8 mouse cellular contexts compared by ENCODE assay signal in genomic region chr13:43479024-43479705, GRCm38 (mm10). TPM values are rescaled to one million over a fixed set of nuclear protein-coding genes. Genes with fewer than 3 reads are reported as not detected.
DNase-seq lines count a peak whose midpoint lies in the region; ATAC-seq and TF ChIP-seq lines count a peak whose summit lies in the region.

No protein-coding gene starts in this region.

- H3K4me3 ChIP-seq in heart, adult 2 months = peak overlapping the region; percentile 75
- H3K4me3 ChIP-seq in ES-Bruce4 (ENCODE audit: low read depth, low read length) = no peak overlapping the region; the same call in 1 of the 2 replicates
- peak overlapping the region; percentile 96 for H3K4me3 ChIP-seq in forebrain, embryonic 15.5 days
- peak overlapping the region; percentile 91 for H3K4me3 ChIP-seq in liver, embryonic 15.5 days (replicated peaks)

- no peak for DNase-seq in heart, adult 2 months
- no peak for DNase-seq in heart, adult 8-10 months (ENCODE audit: low spot score)
- no peak for DNase-seq in layer of hippocampus, adult 8-10 months (ENCODE audit: low spot score in 2 of 2)
- no peak for DNase-seq in layer of hippocampus, postnatal 14 days (ENCODE audit: low spot score in 2 of 2)
- no peak for DNase-seq in cerebellum, postnatal 4 days (ENCODE audit: low spot score in 2 of 2)

- H3K27ac ChIP-seq in heart, adult 2 months = peak overlapping the region; percentile 85
- H3K27ac ChIP-seq in ES-Bruce4 (ENCODE audit: insufficient read depth, low read length) = no peak overlapping the region
- peak overlapping the region; percentile 99 for H3K27ac ChIP-seq in forebrain, embryonic 15.5 days (replicated peaks)
- peak overlapping the region; percentile 59 for H3K27ac ChIP-seq in liver, embryonic 15.5 days (replicated peaks)

- no peak for TF ChIP-seq EP300 in heart, adult 2 months (IDR thresholded peaks at IDR 0.05; ENCODE audit: insufficient read depth, low read depth, low read length)
- TF ChIP-seq EP300 in ES-Bruce4 (IDR thresholded peaks at IDR 0.05; ENCODE audit: insufficient read depth, low read depth, low read length) = no peak

- no peaks in the 10 kb centered on the region for H3K27me3 ChIP-seq in heart, adult 2 months (ENCODE audit: control insufficient read depth, insufficient read depth, low read length)
- H3K27me3 ChIP-seq in ES-Bruce4 (ENCODE audit: control insufficient read depth, insufficient read depth, low read length, poor library complexity, severe bottlenecking) = no peaks in the 10 kb centered on the region
- no peaks in the 10 kb centered on the region for H3K27me3 ChIP-seq in forebrain, embryonic 15.5 days
- H3K27me3 ChIP-seq in liver, embryonic 15.5 days = 0 out of 2 replicates have a peak, but pooled peaks cover 4% of the 10 kb centered on the region

- no peak for ATAC-seq in forebrain, embryonic 15.5 days (replicated peaks)
- ATAC-seq in liver, embryonic 15.5 days (ENCODE audit: insufficient read depth) = no peak

- H3K4me1 ChIP-seq in heart, adult 2 months (ENCODE audit: control insufficient read depth, insufficient read depth, low read length) = peaks cover 19% of the 10 kb centered on the region
- H3K4me1 ChIP-seq in ES-Bruce4 (ENCODE audit: control insufficient read depth, insufficient read depth, low read length) = peaks cover 2% of the 10 kb centered on the region
- H3K4me1 ChIP-seq in forebrain, embryonic 15.5 days = peaks cover 30% of the 10 kb centered on the region
- peaks cover 49% of the 10 kb centered on the region for H3K4me1 ChIP-seq in liver, embryonic 15.5 days (replicated peaks)

- peak overlapping the region; percentile 51; the same call in 1 of the 2 replicates for H3K9ac ChIP-seq in heart, adult 2 months (ENCODE audit: low read depth, low read length)
- H3K9ac ChIP-seq in ES-Bruce4 (ENCODE audit: low read depth, poor library complexity, severe bottlenecking) = peak overlapping the region; percentile 100
- peak overlapping the region; percentile 98 for H3K9ac ChIP-seq in forebrain, embryonic 15.5 days (replicated peaks)
- H3K9ac ChIP-seq in liver, embryonic 15.5 days = peak overlapping the region; percentile 93

- H3K36me3 ChIP-seq in heart, adult 2 months (ENCODE audit: control insufficient read depth, insufficient read depth, low read length) = peaks cover 28% of the 10 kb centered on the region
- no peaks in the 10 kb centered on the region for H3K36me3 ChIP-seq in ES-Bruce4 (ENCODE audit: control insufficient read depth, insufficient read depth, low read length, poor library complexity, severe bottlenecking)
- no peaks in the 10 kb centered on the region for H3K36me3 ChIP-seq in forebrain, embryonic 15.5 days
- H3K36me3 ChIP-seq in liver, embryonic 15.5 days (replicated peaks) = no peaks in the 10 kb centered on the region

- TF ChIP-seq POLR2A in heart, adult 2 months (IDR thresholded peaks at IDR 0.05; ENCODE audit: insufficient read depth, low read depth, low read length) = no peak
- no peak for TF ChIP-seq POLR2A in ES-Bruce4 (IDR thresholded peaks at IDR 0.05; ENCODE audit: insufficient read depth, low read length)

- intact Hi-C loops in heart, adult 2 months (cut with DNase I) = no loop called here

- peaks cover 15% of the 10 kb centered on the region for H3K79me2 ChIP-seq in heart, adult 2 months (replicated peaks; ENCODE audit: control insufficient read depth, insufficient read depth, low read length)

- H3K4me2 ChIP-seq in forebrain, embryonic 15.5 days (replicated peaks) = peak overlapping the region; percentile 60
- peak overlapping the region; percentile 89 for H3K4me2 ChIP-seq in liver, embryonic 15.5 days

- WGBS in heart, adult 2 months = 3% methylated on average over 6 of the region's 6 CpGs
- 2% methylated on average over 6 of the region's 6 CpGs for WGBS in forebrain, embryonic 15.5 days
- WGBS in liver, embryonic 15.5 days (ENCODE audit: insufficient replicate concordance) = 14% methylated on average over 6 of the region's 6 CpGs

- H3K9me3 ChIP-seq in ES-Bruce4 (replicated peaks; ENCODE audit: control insufficient read depth, insufficient read depth, low read length, poor library complexity, severe bottlenecking) = no peaks in the 10 kb centered on the region
- no peaks in the 10 kb centered on the region for H3K9me3 ChIP-seq in forebrain, embryonic 15.5 days
- no peaks in the 10 kb centered on the region for H3K9me3 ChIP-seq in liver, embryonic 15.5 days (replicated peaks)

- no peak for TF ChIP-seq CTCF in heart, adult 2 months (IDR thresholded peaks at IDR 0.05)
- TF ChIP-seq CTCF in ES-Bruce4 (IDR thresholded peaks at IDR 0.05; ENCODE audit: low read depth, low read length) = no peak

RNA-seq across cellular contexts. Expression of gene Ranbp9, which starts 1.9 kb away (rescaled TPM):
- total RNA-seq in heart, adult 2 months (2021) = 10 to 100 TPM; 42.2 to 44.2 TPM
- polyA plus RNA-seq in heart, adult 2 months (2012; rRNA removed) = 16.1 and 22.3 TPM in 2 replicates
- 10 to 100 TPM; 35.9 to 46.7 (median 41.6) TPM for total RNA-seq in heart, adult 8-10 months (2022)
- polyA plus RNA-seq in ES-Bruce4 (2011; ENCODE audit: insufficient read depth, insufficient read length, low read depth, missing spikeins) = 69.9 and 79.6 TPM in 2 replicates
- 13.1 and 13.2 TPM in 2 replicates for polyA plus RNA-seq in forebrain, embryonic 15.5 days (2015; fragmentation: Nextera tagmentation; extraction: Ambion mirVana)
- 2.9 and 3.3 TPM in 2 replicates for polyA plus RNA-seq in liver, embryonic 15.5 days (2015; fragmentation: Nextera tagmentation; extraction: Ambion mirVana)
- 100 to 1,000 TPM in 2 of 4 experiments, 10 to 100 TPM in 2; 89.6 to 111 (median 99.4) TPM for total RNA-seq in layer of hippocampus, adult 8-10 months (2022)
- 10 to 100 TPM; 79.4 to 82.4 TPM for total RNA-seq in layer of hippocampus, postnatal 14 days (2021)
